Mouse (Mus musculus): ENCODE results near the gene Cfap45.

DNA sequence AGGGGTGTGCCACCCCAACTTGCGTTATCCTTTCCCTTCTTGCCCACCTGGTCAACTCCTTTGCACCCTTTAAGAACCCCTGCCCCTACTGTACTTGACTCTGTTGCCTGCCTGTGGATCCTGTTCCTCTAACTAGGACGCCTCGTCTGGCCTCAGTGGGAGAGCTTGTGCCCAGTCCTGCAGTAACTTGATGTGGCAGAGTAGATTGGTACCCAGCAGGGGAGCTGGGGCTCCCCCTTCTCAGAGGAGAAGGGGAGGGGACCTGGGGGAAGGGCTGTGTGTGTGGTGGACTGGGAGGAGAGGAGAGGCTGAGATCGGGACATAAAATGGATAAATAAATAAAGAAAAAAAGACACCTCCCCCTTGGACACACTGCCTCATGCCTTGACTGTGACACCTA, 64.4 kb downstream of the Cfap45 start:
- TF ChIP-seq USF1 (IDR thresholded peaks at IDR 0.05; ENCODE audit: low read depth) (no peak), POLR2A (IDR thresholded peaks at IDR 0.05; ENCODE audit: insufficient read length, low read depth) (no peak), MYOG (IDR thresholded peaks at IDR 0.05; ENCODE audit: control insufficient read depth in 1 of 3, insufficient read depth in 1 of 3, insufficient read length in 2 of 3, low read depth in 2 of 3) (no peak)

All from myocyte (in vitro differentiated cells).